Mouse (Mus musculus): ENCODE results near the gene Zfp318.

Gene Zfp318

GRCm38 (mm10) chr17:46383294-46384060 lies at the start of gene Zfp318:
Gene Zfp318, plus strand, starts transcription at chr17:46383731.
- DNase-seq (ENCODE audit: low read depth) = peak; percentile 95

- peak; percentile 68 for DNase-seq (ENCODE audit: low read depth)
These were observed 47.1 kb upstream of the Zfp318 start for GRCm38 (mm10) chr17:46336475-46336874.

GRCm38 (mm10) chr17:46341208-46341607 lies 42.3 kb upstream of the Zfp318 start:
- DNase-seq (ENCODE audit: low read depth) = no peak

- no peak for DNase-seq (ENCODE audit: low read depth)
These were observed 32.4 kb upstream of the Zfp318 start for GRCm38 (mm10) chr17:46351026-46351700.

GRCm38 (mm10) chr17:46371783-46372182 lies 11.7 kb upstream of the Zfp318 start:
- peak; percentile 75 for DNase-seq (ENCODE audit: low read depth)

- no peak for DNase-seq (ENCODE audit: low read depth)
These were observed 5.0 kb upstream of the Zfp318 start for GRCm38 (mm10) chr17:46378564-46378963.

- DNase-seq (ENCODE audit: low read depth) = peak; percentile 13
These were observed 700 bp downstream of the Zfp318 start for GRCm38 (mm10) chr17:46384061-46384801.

- DNase-seq (ENCODE audit: low read depth) = peak; percentile 57
These were observed 4.7 kb downstream of the Zfp318 start for GRCm38 (mm10) chr17:46388200-46388599.

- DNase-seq (ENCODE audit: low read depth) = peak; percentile 75
These were observed 9.5 kb downstream of the Zfp318 start for GRCm38 (mm10) chr17:46393012-46393411.

- no peak for DNase-seq (ENCODE audit: low read depth)
These were observed 11.1 kb downstream of the Zfp318 start for GRCm38 (mm10) chr17:46394631-46395030.

GRCm38 (mm10) chr17:46408478-46408877 lies 24.9 kb downstream of the Zfp318 start:
- no peak for DNase-seq (ENCODE audit: low read depth)

- no peak for DNase-seq (ENCODE audit: low read depth)
These were observed 35.1 kb downstream of the Zfp318 start for GRCm38 (mm10) chr17:46418628-46419027.

- DNase-seq (ENCODE audit: low read depth) = peak; percentile 59
These were observed 36.2 kb downstream of the Zfp318 start for GRCm38 (mm10) chr17:46419717-46420116.

GRCm38 (mm10) chr17:46426496-46426895 lies 43.0 kb downstream of the Zfp318 start:
- DNase-seq (ENCODE audit: low read depth) = no peak

GRCm38 (mm10) chr17:46428761-46429414 lies 45.4 kb downstream of the Zfp318 start, which contains the start of gene Crip3:
Gene Crip3, plus strand, starts transcription at chr17:46428926.
- DNase-seq (ENCODE audit: low read depth) = peak; percentile 15

- no peak for DNase-seq (ENCODE audit: low read depth)
These were observed 50.1 kb downstream of the Zfp318 start for GRCm38 (mm10) chr17:46433627-46434026.

GRCm38 (mm10) chr17:46436672-46437366 lies 53.3 kb downstream of the Zfp318 start:
- peak; percentile 18 for DNase-seq (ENCODE audit: low read depth)

- DNase-seq (ENCODE audit: low read depth) = no peak
These were observed 54.9 kb downstream of the Zfp318 start, which contains the start of gene Slc22a7 for GRCm38 (mm10) chr17:46438298-46438873. Gene Slc22a7, minus strand, starts transcription at chr17:46438457.

- no peak for DNase-seq (ENCODE audit: low read depth)
These were observed 55.6 kb downstream of the Zfp318 start for GRCm38 (mm10) chr17:46439176-46439575.

- no peak for DNase-seq (ENCODE audit: low read depth)
These were observed 61.5 kb downstream of the Zfp318 start for GRCm38 (mm10) chr17:46444839-46445579.
